Mouse (Mus musculus): ENCODE data around the gene Grhl3.
A peak's percentile ranks its signal among the peaks of the same experiment; 100 is the strongest.

Gene Grhl3

GRCm38 (mm10) chr4:135531771-135532613 lies 41.4 kb downstream of the Grhl3 start:
- peak; percentile 84 for DNase-seq (ENCODE audit: low read depth, low spot score)

- DNase-seq (ENCODE audit: low read depth, low spot score), result no peak
Measured at GRCm38 (mm10) chr4:135531236-135531635, 42.2 kb downstream of the Grhl3 start.

- peak; percentile 66 for DNase-seq (ENCODE audit: low read depth, low spot score)
Measured at GRCm38 (mm10) chr4:135530270-135530669, 43.2 kb downstream of the Grhl3 start.

- no peak for DNase-seq (ENCODE audit: low read depth, low spot score)
Measured at GRCm38 (mm10) chr4:135526039-135526710, 47.3 kb downstream of the Grhl3 start.

GRCm38 (mm10) chr4:135525057-135525456 lies 48.4 kb downstream of the Grhl3 start:
- no peak for DNase-seq (ENCODE audit: low read depth, low spot score)

GRCm38 (mm10) chr4:135523939-135524338 lies 49.5 kb downstream of the Grhl3 start:
- no peak for DNase-seq (ENCODE audit: low read depth, low spot score)

- no peak for DNase-seq (ENCODE audit: low read depth, low spot score)
Measured at GRCm38 (mm10) chr4:135520421-135520820, 53.0 kb downstream of the Grhl3 start.

GRCm38 (mm10) chr4:135518135-135518534 lies 55.3 kb downstream of the Grhl3 start:
- DNase-seq (ENCODE audit: low read depth, low spot score), result no peak

GRCm38 (mm10) chr4:135516351-135517316 lies 56.8 kb downstream of the Grhl3 start:
- DNase-seq (ENCODE audit: low read depth, low spot score), result peak; percentile 80

GRCm38 (mm10) chr4:135514925-135515324 lies 58.5 kb downstream of the Grhl3 start:
- DNase-seq (ENCODE audit: low read depth, low spot score), result no peak

- no peak for DNase-seq (ENCODE audit: low read depth, low spot score)
Measured at GRCm38 (mm10) chr4:135513865-135514264, 59.6 kb downstream of the Grhl3 start.

- peak; percentile 56 for DNase-seq (ENCODE audit: low read depth, low spot score)
Measured at GRCm38 (mm10) chr4:135509515-135509914, 63.9 kb downstream of the Grhl3 start.

- peak; percentile 95 for DNase-seq (ENCODE audit: low read depth, low spot score)
Measured at GRCm38 (mm10) chr4:135508419-135509039, 64.9 kb downstream of the Grhl3 start.

GRCm38 (mm10) chr4:135507547-135508350 lies 65.7 kb downstream of the Grhl3 start:
- peak; percentile 98 for DNase-seq (ENCODE audit: low read depth, low spot score)

- DNase-seq (ENCODE audit: low read depth, low spot score), result no peak
Measured at GRCm38 (mm10) chr4:135505794-135506193, 67.6 kb downstream of the Grhl3 start.

GRCm38 (mm10) chr4:135501587-135501986 lies 71.8 kb downstream of the Grhl3 start:
- DNase-seq (ENCODE audit: low read depth, low spot score), result no peak

GRCm38 (mm10) chr4:135499831-135500230 lies 73.6 kb downstream of the Grhl3 start:
- DNase-seq (ENCODE audit: low read depth, low spot score), result no peak

GRCm38 (mm10) chr4:135498136-135498535 lies 75.3 kb downstream of the Grhl3 start:
- DNase-seq (ENCODE audit: low read depth, low spot score), result no peak

- DNase-seq (ENCODE audit: low read depth, low spot score), result peak; percentile 81
Measured at GRCm38 (mm10) chr4:135495810-135496209, 77.6 kb downstream of the Grhl3 start.

- no peak for DNase-seq (ENCODE audit: low read depth, low spot score)
Measured at GRCm38 (mm10) chr4:135495397-135495791, 78.0 kb downstream of the Grhl3 start.
